Mouse (Mus musculus) embryonic facial prominence, embryonic 13.5 days (tissue): Measurements from ENCODE around the gene Ubash3b. TPM values are rescaled to one million over a fixed set of nuclear protein-coding genes. Genes with fewer than 3 reads are reported as not detected.

Source experiments
- ATAC-seq: fragments of 200-750 bp; cut with Nextera tagmentation; 2 replicates; pipeline ENCODE4 v1.8.0; 2017; ENCODE audit warnings: low read depth; ENCODE audit not compliant: insufficient number of reproducible peaks, insufficient read depth, low FRiP score, low TSS enrichment
- H3K27ac ChIP-seq: fragments of 300-500 bp; sonication (generic); 2 replicates; pipeline ENCODE4 v1.5.1; 2015; ENCODE audit warnings: moderate library complexity, mild to moderate bottlenecking, inconsistent platforms
- H3K27me3 ChIP-seq: fragments of 300-500 bp; sonication (generic); 2 replicates; pipeline ENCODE4 v1.6.1; 2015; ENCODE audit warnings: mild to moderate bottlenecking, inconsistent platforms
- H3K36me3 ChIP-seq: fragments of 300-500 bp; sonication (generic); 2 replicates; pipeline ENCODE4 v1.6.1; 2015; ENCODE audit warnings: mild to moderate bottlenecking, inconsistent platforms
- H3K4me1 ChIP-seq: fragments of 300-500 bp; sonication (generic); 2 replicates; pipeline ENCODE4 v1.6.1; 2015; ENCODE audit warnings: inconsistent platforms
- H3K4me2 ChIP-seq: fragments of 300-500 bp; sonication (generic); 2 replicates; pipeline ENCODE4 v1.6.1; 2015; ENCODE audit warnings: moderate library complexity, mild to moderate bottlenecking, inconsistent platforms
- H3K4me3 ChIP-seq: fragments of 300-500 bp; sonication (generic); 2 replicates; pipeline ENCODE4 v1.5.1; 2015; ENCODE audit warnings: mild to moderate bottlenecking, inconsistent platforms
- H3K9ac ChIP-seq: fragments of 300-500 bp; sonication (generic); 2 replicates; pipeline ENCODE4 v1.6.1; 2015; ENCODE audit warnings: mild to moderate bottlenecking, inconsistent platforms
- H3K9me3 ChIP-seq: fragments of 300-500 bp; sonication (generic); 2 replicates; pipeline ENCODE4 v1.6.1; 2016; ENCODE audit warnings: inconsistent platforms
- WGBS: fragments of 180-500 bp; shearing (Covaris S2); methylation state at CpG from one replicate; pipeline ENCODE4 v1.1.7; 2015; ENCODE audit warnings: mixed read lengths; 5-methylcytosine and 5-hydroxymethylcytosine counted together
- polyA plus RNA-seq: library from polyadenylated mRNA; unstranded; fragments of >200 nt; fragmentation: Nextera tagmentation; extraction: Ambion mirVana; gene quantifications from 2 replicates; pipeline ENCODE4 v1.2.1, GENCODE M21; 2015

Gene Ubash3b
- polyA plus RNA-seq, 1 experiment from 2014 or later, result 7.8 TPM

GRCm38 (mm10) chr9:41129273-41129672 lies 32.2 kb downstream of the Ubash3b start:
- Histone ChIP-seq H3K27me3 (no peaks in the 10 kb centered on the region), H3K4me2 (no peak overlapping the region), H3K9ac (no peak overlapping the region), H3K27ac (no peak overlapping the region), H3K4me3 (no peak overlapping the region), H3K36me3 (no peaks in the 10 kb centered on the region), H3K4me1 (peaks cover 12% of the 10 kb centered on the region), H3K9me3 (no peaks in the 10 kb centered on the region)
- no peak for ATAC-seq
- 95% methylated on average over 3 of the region's 3 CpGs for WGBS

GRCm38 (mm10) chr9:41126723-41127122 lies 34.8 kb downstream of the Ubash3b start:
- Histone ChIP-seq H3K4me3 (no peak overlapping the region), H3K36me3 (no peaks in the 10 kb centered on the region), H3K4me1 (peaks cover 27% of the 10 kb centered on the region), H3K27ac (no peak overlapping the region), H3K9me3 (no peaks in the 10 kb centered on the region), H3K27me3 (no peaks in the 10 kb centered on the region), H3K4me2 (no peak overlapping the region), H3K9ac (no peak overlapping the region)
- ATAC-seq, result no peak
- WGBS, result 86% methylated on average over 3 of the region's 3 CpGs

- no peak for ATAC-seq
- Histone ChIP-seq H3K9ac (no peak overlapping the region), H3K4me1 (peaks cover 17% of the 10 kb centered on the region), H3K4me2 (no peak overlapping the region), H3K36me3 (no peaks in the 10 kb centered on the region), H3K27ac (no peak overlapping the region), H3K9me3 (no peaks in the 10 kb centered on the region), H3K4me3 (no peak overlapping the region), H3K27me3 (no peaks in the 10 kb centered on the region)
- 90% methylated on average over 6 of the region's 6 CpGs for WGBS
Observed at GRCm38 (mm10) chr9:41124305-41124704, 37.2 kb downstream of the Ubash3b start.

GRCm38 (mm10) chr9:41122390-41123110 lies 38.9 kb downstream of the Ubash3b start:
- peaks cover 24% of the 10 kb centered on the region for H3K4me1 ChIP-seq
- WGBS, result 61% methylated on average over 11 of the region's 11 CpGs
- no peaks in the 10 kb centered on the region for H3K27me3 ChIP-seq
- peak overlapping the region; percentile 64; the same call in 1 of the 2 replicates for H3K27ac ChIP-seq
- no peaks in the 10 kb centered on the region for H3K36me3 ChIP-seq
- H3K9ac ChIP-seq, result no peak overlapping the region
- H3K4me2 ChIP-seq, result no peak overlapping the region
- ATAC-seq, result no peak
- H3K4me3 ChIP-seq, result no peak overlapping the region
- H3K9me3 ChIP-seq, result no peaks in the 10 kb centered on the region

DNA sequence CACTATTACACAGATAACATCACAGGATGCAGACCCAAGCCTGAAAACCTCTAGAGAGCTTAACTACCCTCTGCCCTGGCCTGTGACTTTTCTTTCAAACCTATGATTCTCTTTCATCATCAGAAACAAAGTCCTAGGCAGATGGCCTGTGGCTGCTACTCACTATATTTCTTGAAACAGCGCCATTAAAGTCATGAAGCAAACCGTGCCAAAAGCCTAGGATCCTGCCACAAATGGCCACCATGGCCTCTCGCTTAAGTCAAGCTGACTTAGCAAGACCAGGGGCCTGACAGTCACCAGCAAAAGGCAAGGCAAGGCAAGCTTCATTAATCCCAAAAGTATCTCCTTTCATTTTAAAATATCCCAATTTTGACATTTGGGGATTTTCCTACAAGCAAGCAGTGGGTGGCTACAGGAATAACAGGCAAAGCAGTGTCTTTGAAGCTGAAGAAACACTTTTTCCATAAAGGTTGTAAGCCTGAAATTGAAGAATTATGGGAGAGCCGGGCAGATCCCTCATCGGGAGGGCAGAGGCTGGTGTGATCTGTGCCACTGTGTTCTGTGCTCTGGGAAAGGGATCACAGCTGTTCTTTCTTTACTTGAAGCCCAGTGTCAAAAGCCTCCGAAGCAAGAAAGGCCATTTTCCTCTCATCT lies 39.7 kb downstream of the Ubash3b start:
- Histone ChIP-seq H3K27me3 (no peaks in the 10 kb centered on the region), H3K4me3 (no peak overlapping the region), H3K4me2 (no peak overlapping the region), H3K9me3 (no peaks in the 10 kb centered on the region), H3K9ac (no peak overlapping the region), H3K4me1 (peaks cover 24% of the 10 kb centered on the region), H3K36me3 (no peaks in the 10 kb centered on the region), H3K27ac (peak overlapping the region; percentile 64; the same call in 1 of the 2 replicates)
- ATAC-seq, result no peak
- 62% methylated on average over 6 of the region's 6 CpGs for WGBS

- Histone ChIP-seq H3K9ac (no peak overlapping the region), H3K27me3 (no peaks in the 10 kb centered on the region), H3K36me3 (no peaks in the 10 kb centered on the region), H3K27ac (no peak overlapping the region), H3K9me3 (no peaks in the 10 kb centered on the region), H3K4me2 (no peak overlapping the region), H3K4me3 (no peak overlapping the region), H3K4me1 (peaks cover 24% of the 10 kb centered on the region)
- no peak for ATAC-seq
- 75% methylated on average over 6 of the region's 6 CpGs for WGBS
Observed at GRCm38 (mm10) chr9:41119958-41120357, 41.5 kb downstream of the Ubash3b start.

DNA sequence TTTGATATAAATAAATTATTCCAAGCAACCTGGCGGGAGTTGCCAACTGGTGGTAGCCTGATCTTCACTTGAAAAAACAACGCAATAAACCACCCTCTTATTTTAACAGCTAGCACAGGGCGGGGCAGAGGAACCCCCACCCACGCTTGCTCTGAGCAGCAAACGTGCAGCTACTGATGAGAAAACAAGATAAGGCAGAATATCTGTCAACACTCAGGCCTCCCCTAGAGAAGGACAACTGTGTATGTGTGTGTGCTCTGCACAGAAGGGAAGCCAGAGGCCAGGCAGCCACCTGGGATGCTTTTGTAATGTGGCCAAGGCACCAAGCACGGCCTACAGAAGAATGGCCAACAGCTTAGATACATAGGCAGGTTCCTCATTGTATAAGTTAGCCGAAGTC lies 43.4 kb downstream of the Ubash3b start:
- no peaks in the 10 kb centered on the region for H3K27me3 ChIP-seq
- no peak overlapping the region for H3K4me3 ChIP-seq
- no peaks in the 10 kb centered on the region for H3K9me3 ChIP-seq
- no peaks in the 10 kb centered on the region for H3K36me3 ChIP-seq
- no peak overlapping the region for H3K27ac ChIP-seq
- H3K4me1 ChIP-seq, result peaks cover 23% of the 10 kb centered on the region
- no peak for ATAC-seq
- 66% methylated on average over 7 of the region's 7 CpGs for WGBS
- no peak overlapping the region for H3K4me2 ChIP-seq
- H3K9ac ChIP-seq, result no peak overlapping the region

DNA sequence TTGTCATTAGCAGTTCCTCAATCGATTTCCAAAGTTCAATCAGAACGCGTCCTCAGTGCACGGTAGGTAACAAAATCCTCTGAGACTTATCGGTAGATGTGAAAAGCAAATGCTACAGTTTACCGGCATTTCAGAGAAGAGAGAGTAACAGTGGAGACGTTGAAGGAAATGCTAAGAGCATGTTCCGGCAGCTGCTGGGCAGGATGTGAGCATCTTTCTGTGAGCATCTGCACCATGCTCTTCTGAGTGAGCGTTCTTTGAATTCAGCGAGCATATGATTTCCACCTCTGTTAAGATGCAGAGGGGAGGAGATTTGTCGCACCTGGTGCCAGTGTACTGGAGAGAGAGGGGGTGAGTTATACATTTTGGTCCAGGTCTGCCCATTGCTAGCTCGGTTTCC lies 45.4 kb downstream of the Ubash3b start:
- H3K9ac ChIP-seq, result no peak overlapping the region
- peaks cover 7% of the 10 kb centered on the region; the same call in 1 of the 2 replicates for H3K4me1 ChIP-seq
- H3K27me3 ChIP-seq, result no peaks in the 10 kb centered on the region
- no peaks in the 10 kb centered on the region for H3K36me3 ChIP-seq
- no peak overlapping the region for H3K4me2 ChIP-seq
- ATAC-seq, result no peak
- H3K4me3 ChIP-seq, result no peak overlapping the region
- no peak overlapping the region for H3K27ac ChIP-seq
- no peaks in the 10 kb centered on the region for H3K9me3 ChIP-seq
- WGBS, result 84% methylated on average over 12 of the region's 12 CpGs

- H3K4me1 ChIP-seq, result peaks cover 7% of the 10 kb centered on the region; the same call in 1 of the 2 replicates
- no peak overlapping the region for H3K4me2 ChIP-seq
- H3K27me3 ChIP-seq, result no peaks in the 10 kb centered on the region
- no peak overlapping the region for H3K4me3 ChIP-seq
- no peak for ATAC-seq
- H3K36me3 ChIP-seq, result no peaks in the 10 kb centered on the region
- 89% methylated on average over 9 of the region's 9 CpGs for WGBS
- H3K9me3 ChIP-seq, result no peaks in the 10 kb centered on the region
- no peak overlapping the region for H3K9ac ChIP-seq
- no peak overlapping the region for H3K27ac ChIP-seq
Observed at GRCm38 (mm10) chr9:41114367-41114766, 47.1 kb downstream of the Ubash3b start.

GRCm38 (mm10) chr9:41109749-41110148 lies 51.7 kb downstream of the Ubash3b start:
- no peaks in the 10 kb centered on the region for H3K36me3 ChIP-seq
- ATAC-seq, result no peak
- no peak overlapping the region for H3K4me3 ChIP-seq
- no peak overlapping the region for H3K4me2 ChIP-seq
- no peak overlapping the region for H3K27ac ChIP-seq
- H3K4me1 ChIP-seq, result peaks cover 30% of the 10 kb centered on the region
- no peaks in the 10 kb centered on the region for H3K27me3 ChIP-seq
- no peaks in the 10 kb centered on the region for H3K9me3 ChIP-seq
- 89% methylated on average over 7 of the region's 7 CpGs for WGBS
- no peak overlapping the region for H3K9ac ChIP-seq

- Histone ChIP-seq H3K4me2 (no peak overlapping the region), H3K36me3 (no peaks in the 10 kb centered on the region), H3K9ac (no peak overlapping the region), H3K4me1 (peaks cover 30% of the 10 kb centered on the region), H3K9me3 (no peaks in the 10 kb centered on the region), H3K4me3 (no peak overlapping the region), H3K27me3 (no peaks in the 10 kb centered on the region), H3K27ac (no peak overlapping the region)
- ATAC-seq, result no peak
- WGBS, result 61% methylated on average over 14 of the region's 14 CpGs
Observed at GRCm38 (mm10) chr9:41108324-41109180, 52.9 kb downstream of the Ubash3b start.
